Mouse (Mus musculus) lung, adult 18-20 months (tissue): ENCODE measurements around the gene Asz1.

Experiments
- DNase-seq, 2 experiments: peaks; one replicate each; pipeline ENCODE4 v3.0.0; 2022; ENCODE audit warnings: mixed read lengths in 2 of 2

Gene Asz1

GRCm38 (mm10) chr6:18108934-18109333 is at the start of gene Asz1:
Gene Asz1, minus strand, starts transcription at chr6:18109061.
- DNase-seq = no peak

GRCm38 (mm10) chr6:18153031-18153430 is 44.2 kb upstream of the Asz1 start:
- no peak for DNase-seq

- DNase-seq = no peak
Measured at GRCm38 (mm10) chr6:18135246-18135645, 26.4 kb upstream of the Asz1 start.

DNA sequence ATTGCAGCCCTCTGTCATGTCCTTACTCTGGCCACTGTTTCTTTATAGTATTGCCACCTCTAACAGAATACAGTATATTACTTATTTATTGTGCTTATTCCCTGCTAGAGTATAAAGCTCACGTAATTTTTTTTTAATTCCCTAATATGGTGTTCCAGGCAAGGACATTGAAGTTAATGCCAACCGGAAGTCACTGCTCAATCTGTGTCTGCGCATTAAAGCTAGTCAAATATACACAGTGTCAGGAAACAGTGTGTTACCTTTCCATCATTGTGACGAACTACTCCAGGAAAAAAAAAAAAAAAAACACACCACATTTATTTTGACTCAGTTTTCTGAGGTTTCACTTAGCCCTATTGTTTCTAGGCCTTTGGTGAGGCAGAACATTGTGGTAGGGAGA is 19.2 kb upstream of the Asz1 start:
- DNase-seq = no peak

GRCm38 (mm10) chr6:18127206-18127983 is 18.5 kb upstream of the Asz1 start:
- no peak for DNase-seq

DNA sequence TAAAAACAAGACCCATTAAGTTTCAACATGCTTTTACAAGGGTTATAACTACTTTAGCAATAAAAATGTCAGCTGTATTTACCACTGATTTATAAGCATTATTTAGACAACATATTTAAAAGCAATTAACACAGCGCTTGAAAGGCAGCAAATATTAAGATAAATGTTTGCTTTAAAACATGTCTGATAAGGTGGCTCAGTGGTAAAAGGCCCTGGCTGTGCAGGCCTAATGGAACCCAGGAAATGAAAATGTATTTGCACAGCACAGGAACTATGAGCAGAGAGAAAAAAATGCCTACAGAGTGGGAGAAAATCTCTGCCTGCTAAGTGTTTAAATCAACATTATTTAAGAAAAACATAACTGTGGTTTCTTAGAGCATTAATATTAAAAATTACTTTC is 12.0 kb downstream of the Asz1 start:
- DNase-seq = no peak

GRCm38 (mm10) chr6:18089098-18089497 is 19.8 kb downstream of the Asz1 start:
- no peak for DNase-seq

GRCm38 (mm10) chr6:18087160-18087804 is 21.6 kb downstream of the Asz1 start:
- DNase-seq = no peak

DNA sequence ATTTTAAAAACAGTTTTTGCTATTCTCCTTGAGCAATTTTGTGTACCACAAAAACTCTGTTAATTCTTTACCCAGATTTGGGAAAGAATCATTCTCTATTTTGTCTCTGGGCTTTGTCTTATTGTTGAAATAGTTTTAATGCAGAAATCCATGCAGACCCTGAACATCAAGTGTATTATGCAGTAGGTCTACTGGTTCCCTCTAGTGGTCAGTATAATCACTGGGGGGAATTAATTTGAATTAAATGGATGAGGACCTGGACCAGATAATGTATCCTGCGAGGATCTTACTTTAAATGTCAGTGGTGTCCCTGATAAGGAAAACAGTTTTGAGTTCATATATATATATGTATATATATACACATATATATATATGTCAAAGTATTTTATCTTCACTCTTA is 30.2 kb downstream of the Asz1 start:
- DNase-seq = no peak

DNA sequence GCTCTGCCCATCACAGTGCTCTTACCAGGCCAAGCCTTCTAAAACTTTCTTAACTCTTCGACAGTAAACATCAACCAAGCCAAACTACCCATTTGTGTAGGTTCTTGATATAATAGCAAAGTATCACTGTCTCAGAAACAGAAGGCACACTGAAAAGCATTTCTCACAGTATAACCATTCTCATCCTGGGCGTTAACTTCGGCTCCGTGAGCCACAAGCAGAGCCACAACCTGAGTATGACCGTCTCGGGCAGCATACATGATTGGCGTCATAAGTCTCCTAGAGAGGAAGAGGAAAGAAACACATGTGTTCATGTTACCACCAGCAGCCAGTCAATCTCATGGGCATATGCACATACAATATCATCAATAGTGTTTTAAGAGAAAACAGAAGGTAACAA is 31.9 kb downstream of the Asz1 start:
- DNase-seq = no peak

DNA sequence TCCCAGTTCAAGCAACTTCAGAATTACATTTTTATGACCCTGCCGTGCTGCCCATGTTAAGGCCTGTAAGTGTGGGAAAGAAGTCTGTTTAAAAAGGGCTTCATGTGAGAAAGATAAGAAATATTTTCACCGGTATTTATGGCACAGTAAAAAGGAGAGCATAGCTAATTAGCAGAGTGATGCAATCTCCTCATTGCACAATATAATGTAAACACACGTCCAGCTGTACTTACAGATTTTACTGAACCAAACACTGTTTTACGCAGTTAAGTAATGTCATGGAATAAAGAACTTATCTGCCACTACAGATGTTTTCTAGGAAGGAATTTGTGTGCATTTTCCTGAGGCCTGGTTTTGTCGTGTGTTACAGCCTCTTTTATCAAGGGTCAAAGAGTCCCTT is 32.3 kb downstream of the Asz1 start:
- DNase-seq = no peak

DNA sequence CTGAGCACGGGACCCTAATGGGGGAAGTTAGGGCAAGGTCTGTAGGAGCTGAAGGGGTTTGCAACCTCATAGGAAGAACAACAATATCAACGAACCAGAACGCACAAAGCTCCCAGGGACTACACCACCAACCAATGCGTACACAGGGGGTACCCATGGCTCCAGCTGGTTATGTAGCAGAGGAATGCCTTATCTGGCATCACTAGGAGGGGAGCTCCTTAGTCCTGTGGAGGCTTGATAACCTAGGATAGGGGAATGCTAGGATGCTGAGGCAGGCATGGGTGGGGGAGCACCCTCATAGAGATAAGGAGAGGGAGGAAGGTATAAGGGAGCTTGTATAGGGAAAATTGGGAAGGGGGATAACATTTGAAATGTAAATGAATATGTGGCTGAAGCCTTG is 51.0 kb downstream of the Asz1 start:
- no peak for DNase-seq

GRCm38 (mm10) chr6:18051702-18052101 is 57.2 kb downstream of the Asz1 start:
- DNase-seq = no peak

DNA sequence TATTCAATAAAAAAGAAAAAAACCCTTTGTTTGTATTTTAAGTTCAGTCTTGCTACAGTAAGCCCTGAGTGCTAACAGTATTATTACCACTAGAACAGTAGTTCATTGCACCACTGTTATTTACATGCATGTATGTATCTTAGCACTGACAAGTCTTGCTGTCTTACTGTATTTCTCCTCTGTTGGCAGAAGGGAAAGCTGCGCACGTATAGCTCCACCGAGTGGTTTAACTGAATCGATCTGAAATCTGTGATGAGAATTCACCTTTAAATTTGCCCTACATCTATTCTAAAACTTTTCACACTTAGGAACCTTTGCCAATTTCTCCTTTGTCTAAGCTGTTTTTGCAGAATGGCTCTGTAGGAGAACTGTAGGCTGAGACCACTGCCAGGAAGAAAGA is 64.6 kb downstream of the Asz1 start:
- no peak for DNase-seq

- DNase-seq = no peak
Measured at GRCm38 (mm10) chr6:18043172-18043571, 65.7 kb downstream of the Asz1 start.

DNA sequence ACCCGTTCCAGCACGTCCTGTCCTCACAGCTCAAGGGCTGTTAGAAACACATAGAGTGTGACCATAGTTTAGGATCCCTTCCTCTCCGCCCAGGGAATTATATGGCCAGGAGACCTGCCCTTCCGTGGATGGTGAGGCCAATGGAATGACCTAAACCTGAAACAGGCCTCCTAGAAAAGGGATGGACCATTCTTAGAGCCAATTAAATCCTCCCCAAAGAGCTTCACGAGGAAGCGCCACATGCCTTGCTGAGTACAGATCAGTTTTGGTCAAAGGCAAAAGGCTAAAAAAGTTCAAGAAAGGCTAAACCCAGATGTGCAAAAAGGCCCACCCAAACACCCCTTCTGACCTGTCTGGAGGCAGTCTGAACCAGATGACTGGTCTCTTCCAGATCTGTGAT is 76.6 kb downstream of the Asz1 start:
- DNase-seq = no peak

GRCm38 (mm10) chr6:18031509-18032010 is 77.3 kb downstream of the Asz1 start:
- peak; percentile 50 to 51 for DNase-seq

- DNase-seq = no peak
Measured at GRCm38 (mm10) chr6:18030868-18031508, 77.9 kb downstream of the Asz1 start.

GRCm38 (mm10) chr6:18029746-18030656 is 78.9 kb downstream of the Asz1 start, which contains the start of gene Wnt2:
Gene Wnt2, minus strand, starts transcription at chr6:18030585.
- DNase-seq = no peak

DNA sequence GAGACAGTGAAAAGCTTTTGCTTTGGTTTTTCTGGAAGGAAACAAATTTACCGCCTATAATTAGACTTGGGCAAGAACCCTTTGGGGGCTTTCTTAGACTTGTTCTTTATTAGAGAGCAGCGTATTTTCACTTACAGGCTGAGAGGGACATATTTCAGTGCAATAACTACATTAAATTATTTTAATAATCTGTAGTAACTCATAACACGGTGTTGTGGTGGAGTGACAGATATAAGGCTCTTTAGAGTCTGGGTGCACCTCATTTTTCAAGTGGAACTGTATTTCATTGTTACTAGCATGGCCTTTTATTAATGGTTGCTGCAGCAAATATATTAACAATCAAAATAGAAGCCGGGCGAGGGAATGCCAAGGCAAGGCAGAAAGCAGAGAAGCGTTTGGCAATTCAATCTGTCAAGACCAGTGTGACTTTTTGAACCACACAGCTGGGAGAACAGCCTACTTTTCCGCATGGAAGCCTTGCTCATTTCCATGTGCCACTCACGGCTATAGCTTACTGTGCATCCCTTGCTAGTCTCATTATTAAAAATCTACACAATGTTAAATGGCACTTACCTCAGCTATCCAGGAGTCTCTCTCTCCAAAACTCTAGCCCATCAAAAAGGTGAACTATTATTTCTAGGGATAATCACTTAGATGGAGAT is 84.6 kb downstream of the Asz1 start:
- DNase-seq = no peak

DNA sequence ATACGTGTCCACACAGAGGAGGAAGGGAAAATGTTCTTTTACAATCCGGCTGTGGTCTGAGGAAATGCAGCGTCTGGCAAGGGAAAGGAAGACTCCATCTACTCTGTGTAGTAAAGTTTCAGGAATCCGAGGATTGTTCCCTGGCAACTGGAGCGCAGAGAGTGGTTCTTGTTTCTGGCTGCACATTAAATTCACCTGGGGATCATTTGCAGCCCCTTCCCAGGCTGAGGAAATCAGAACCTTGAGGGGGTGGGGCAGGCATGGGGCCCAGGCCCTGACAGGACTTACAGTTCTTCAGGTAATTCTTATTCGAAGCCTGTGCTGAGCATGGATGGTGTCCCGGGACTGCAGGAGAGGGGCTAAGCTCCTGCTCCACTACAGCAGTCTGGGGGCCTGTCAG is 95.5 kb downstream of the Asz1 start:
- no peak for DNase-seq

DNA sequence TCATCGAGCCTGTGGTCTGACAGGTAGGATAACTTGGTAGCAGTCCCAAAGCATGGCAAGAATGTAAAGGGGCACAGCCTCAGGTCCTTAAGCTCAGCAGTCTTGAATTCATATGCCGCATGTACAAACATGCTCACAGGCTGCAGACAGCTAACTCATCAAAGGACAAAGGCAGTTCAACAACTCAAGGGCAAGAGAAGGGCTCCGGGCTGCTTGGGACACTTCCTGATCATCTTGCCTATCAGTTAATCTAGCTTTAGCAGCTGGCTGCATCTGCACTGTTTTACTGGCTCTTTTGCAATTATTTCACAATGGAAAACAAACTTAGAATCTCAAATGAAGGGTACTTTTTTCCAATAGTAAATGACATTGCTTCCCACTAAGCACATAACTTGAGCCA is 101.5 kb downstream of the Asz1 start:
- DNase-seq = peak in 1 of 2 experiments; percentile 33
